Mouse (Mus musculus): Measurements from ENCODE around the gene Gm2056.
"Not testable (repeated sequence)": the region's sequence is repeated elsewhere in the genome, so short reads cannot be mapped to it uniquely, and the experiment has no call there.

Gene Gm2056

DNA sequence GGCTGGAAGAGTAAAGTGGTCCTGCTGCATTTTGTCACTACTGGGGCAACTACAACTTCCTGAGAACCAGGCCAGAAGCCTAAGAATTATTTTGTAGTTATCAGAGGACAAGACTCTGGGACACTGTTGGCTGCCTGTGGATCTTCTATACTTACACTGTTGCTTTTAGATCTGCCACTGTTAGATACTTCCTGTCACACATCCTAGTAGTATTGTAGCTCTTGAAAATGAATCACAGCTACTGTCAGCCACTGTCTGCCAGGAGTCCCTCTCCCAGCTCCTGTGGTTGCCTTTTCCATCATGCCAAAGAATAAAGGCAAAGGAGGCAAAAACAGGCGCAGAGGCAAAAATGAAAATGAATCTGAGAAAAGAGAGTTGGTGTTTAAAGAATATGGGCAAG lies at the start of gene Gm2056:
Gene Gm2056, plus strand, starts transcription at position 301 of the 400 bp plus-strand sequence.
- not testable (repeated sequence) for DNase-seq (ENCODE audit: low read depth, low spot score)

- DNase-seq (ENCODE audit: low read depth, low spot score): not testable (repeated sequence)
These were observed 42.8 kb upstream of the Gm2056 start for GRCm38 (mm10) chr12:87984000-87984399.

DNA sequence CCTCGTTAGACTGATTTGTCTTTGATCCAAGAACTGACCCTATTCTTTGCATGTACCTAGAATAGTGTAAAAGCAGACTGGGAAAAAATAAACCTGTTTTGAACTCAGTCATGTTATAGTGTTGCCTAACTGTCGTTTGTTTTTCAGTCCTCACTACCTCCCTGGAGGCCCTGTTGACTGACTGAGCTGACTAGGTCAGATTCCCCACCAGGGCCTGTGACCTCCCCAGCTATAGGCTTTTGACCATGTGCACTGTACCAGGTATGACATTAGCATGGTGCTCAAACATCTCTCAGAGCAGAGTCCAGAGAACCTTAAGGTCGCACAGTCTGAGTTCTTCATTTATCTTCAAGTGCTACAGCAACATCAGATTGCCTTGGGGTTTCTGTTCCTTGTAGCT lies 22.7 kb upstream of the Gm2056 start:
- DNase-seq (ENCODE audit: low read depth, low spot score): not testable (repeated sequence)

- not testable (repeated sequence) for DNase-seq (ENCODE audit: low read depth, low spot score)
These were observed 15.3 kb upstream of the Gm2056 start, which contains the start of gene Gm2075 for GRCm38 (mm10) chr12:88011548-88011947. Gene Gm2075 (plus strand): TSS chr12:88011848.

- not testable (repeated sequence) for DNase-seq (ENCODE audit: low read depth, low spot score)
These were observed 8.1 kb upstream of the Gm2056 start, which contains the start of gene Gm6803 for GRCm38 (mm10) chr12:88018671-88019070. Gene Gm6803 (minus strand): TSS chr12:88018771.

DNA sequence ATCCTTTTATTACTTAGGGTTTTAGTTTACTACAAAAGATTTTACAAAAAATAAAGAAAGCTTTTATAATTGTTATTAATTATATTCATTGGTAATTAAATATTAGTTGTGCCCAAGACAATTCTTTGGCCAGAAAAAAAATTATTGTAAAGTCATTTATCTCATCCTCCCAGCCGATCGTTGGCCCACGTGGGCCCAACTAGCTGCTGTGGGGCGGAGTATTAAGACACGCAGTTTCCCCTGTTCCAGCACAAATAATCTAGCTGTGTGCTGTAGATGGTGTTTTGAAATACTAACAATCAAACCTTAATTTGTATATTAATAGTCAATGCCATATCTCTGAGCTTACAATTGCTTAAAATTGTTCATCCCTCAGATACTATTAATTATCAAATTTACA lies 5.4 kb downstream of the Gm2056 start:
- DNase-seq (ENCODE audit: low read depth, low spot score): not testable (repeated sequence)

DNA sequence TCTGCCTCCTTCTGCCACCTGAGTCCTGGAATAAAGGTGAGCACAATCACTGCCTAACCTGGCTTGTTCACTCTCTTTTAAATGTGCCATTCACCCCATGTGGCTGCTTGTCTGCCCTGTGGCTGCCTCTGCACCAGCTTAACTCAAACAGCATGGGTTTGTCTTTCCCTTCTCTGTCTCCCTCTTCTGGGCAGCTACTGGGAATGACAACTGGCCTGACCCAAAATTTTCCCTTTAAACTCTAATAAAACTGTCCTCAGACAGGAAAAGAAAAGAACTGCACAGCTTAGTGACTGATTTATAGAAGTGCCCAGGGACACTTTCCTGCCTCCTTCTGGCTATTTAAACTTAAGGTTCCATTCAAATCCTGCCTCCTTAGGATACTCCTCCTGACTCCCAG lies 12.3 kb downstream of the Gm2056 start:
- peak; percentile 4 for DNase-seq (ENCODE audit: low read depth, low spot score)

DNA sequence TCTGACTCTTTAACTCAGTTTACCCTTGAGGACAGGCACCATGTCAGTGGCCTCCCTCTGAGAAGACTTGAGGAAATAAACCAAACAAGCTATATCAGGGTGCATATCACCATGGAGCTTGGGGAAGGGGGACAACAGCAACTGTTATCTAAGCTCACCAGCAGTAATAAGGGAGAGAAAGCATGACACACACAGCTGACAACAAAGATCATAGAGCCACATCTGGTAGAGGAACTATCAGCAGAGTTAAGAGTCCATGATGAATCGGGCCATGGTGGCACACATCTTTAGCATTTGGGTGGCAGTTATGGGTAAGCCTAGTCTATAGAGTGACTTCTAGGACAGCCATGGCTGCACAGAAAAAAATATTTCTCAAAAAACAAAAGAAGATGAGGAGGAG lies 12.9 kb downstream of the Gm2056 start:
- DNase-seq (ENCODE audit: low read depth, low spot score): not testable (repeated sequence)

DNA sequence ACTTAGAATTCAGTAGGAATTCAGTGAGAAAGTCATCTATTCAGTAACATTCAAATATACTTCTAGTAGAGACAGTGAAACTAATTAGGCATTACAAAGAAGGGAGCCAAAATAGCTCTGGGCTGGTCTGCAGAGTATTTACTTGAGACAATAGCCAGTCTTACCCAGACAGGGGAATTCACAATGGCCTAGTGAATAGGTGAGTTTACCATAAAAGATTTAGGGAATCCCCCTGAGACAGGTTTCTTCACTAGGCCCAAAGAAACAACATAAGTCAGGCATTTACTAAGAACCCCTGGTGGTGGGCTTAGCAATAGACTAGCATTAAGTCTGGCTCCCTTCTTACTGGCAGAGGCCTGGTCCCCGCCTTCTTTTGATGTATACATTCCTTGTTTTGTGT lies 18.4 kb downstream of the Gm2056 start:
- not testable (repeated sequence) for DNase-seq (ENCODE audit: low read depth, low spot score)
